Mouse (Mus musculus): ENCODE data around the gene Tango2.

GRCm38 (mm10) chr16:18275166-18275565 is 72.7 kb downstream of the Tango2 start:
- TF ChIP-seq CTCF (IDR thresholded peaks at IDR 0.05; ENCODE audit: extremely low read depth, insufficient read depth, insufficient read length, insufficient replicate concordance): no peak
- no peak for TF ChIP-seq POLR2A (IDR thresholded peaks at IDR 0.05; ENCODE audit: low read depth, low read length)
